Mouse (Mus musculus): ENCODE measurements around the gene Car3.
A peak's percentile ranks its signal among the peaks of the same experiment; 100 is the strongest.

DNA sequence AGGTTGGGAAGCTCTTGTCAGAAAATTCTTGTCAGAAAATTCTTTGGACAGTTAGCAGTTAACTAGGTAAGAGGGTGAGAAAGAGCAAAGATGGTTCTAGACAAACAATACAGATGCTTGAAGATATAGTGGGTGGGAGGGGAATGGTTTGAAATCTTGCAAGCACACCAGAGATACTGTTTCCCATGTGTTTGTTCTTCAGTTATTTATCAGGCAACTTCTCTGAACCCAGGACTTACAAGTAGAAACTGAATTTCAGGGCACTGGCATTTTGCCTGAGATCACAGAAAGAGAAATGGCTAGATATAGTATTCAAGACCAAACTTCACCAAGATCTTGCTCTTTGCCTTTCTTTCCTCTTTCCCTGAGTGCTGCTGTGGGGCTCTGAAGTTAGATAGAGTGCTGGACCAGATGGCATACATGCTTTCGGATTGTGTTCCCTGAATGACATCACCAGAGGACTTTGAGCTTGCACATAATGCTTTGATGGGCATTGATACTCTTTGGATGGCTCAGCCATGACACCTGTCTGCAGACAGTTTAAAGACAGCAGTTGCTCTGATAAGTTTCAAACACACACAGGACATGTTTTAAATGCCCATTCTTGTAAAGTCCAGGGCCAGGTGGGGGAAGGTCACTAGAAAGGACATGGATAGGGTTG, 43.3 kb upstream of the Car3 start:
- TF ChIP-seq CTCF (IDR thresholded peaks at IDR 0.05; ENCODE audit: low read depth) (peak; percentile 71), EP300 (IDR thresholded peaks at IDR 0.05; ENCODE audit: low read depth) (no peak)

Data from liver, postnatal 0 days (tissue).